Mouse (Mus musculus) embryonic facial prominence, embryonic 15.5 days (tissue): ENCODE measurements at regions not wholly inside any gene's neighbourhood (a gene's known extent, or its start where the extent isn't known, plus 50 kb on each side); places are given as distances from the start of the nearest gene placed in this dataset.
"Not testable (repeated sequence)": the region's sequence is repeated elsewhere in the genome, so short reads cannot be mapped to it uniquely, and the experiment has no call there.

ENCODE experiments used
- ATAC-seq: fragments of 200-750 bp; cut with Nextera tagmentation; 2 replicates; pipeline ENCODE4 v1.8.0; 2017; ENCODE audit warnings: low read depth, moderate TSS enrichment; ENCODE audit not compliant: insufficient number of reproducible peaks, low FRiP score, low TSS enrichment
- H3K27ac ChIP-seq: fragments of 300-500 bp; sonication (generic); replicated peaks from 2 replicates; pipeline ENCODE4 v1.5.1; 2015; ENCODE audit warnings: mild to moderate bottlenecking, inconsistent platforms
- H3K27me3 ChIP-seq: fragments of 300-500 bp; sonication (generic); 2 replicates; pipeline ENCODE4 v1.6.1; 2015; ENCODE audit warnings: inconsistent platforms
- H3K36me3 ChIP-seq: fragments of 300-500 bp; sonication (generic); 2 replicates; pipeline ENCODE4 v1.6.1; 2015; ENCODE audit warnings: mild to moderate bottlenecking, inconsistent platforms
- H3K4me1 ChIP-seq: fragments of 300-500 bp; sonication (generic); 2 replicates; pipeline ENCODE4 v1.6.1; 2015; ENCODE audit warnings: inconsistent platforms
- H3K4me2 ChIP-seq: fragments of 300-500 bp; sonication (generic); replicated peaks from 2 replicates; pipeline ENCODE4 v1.6.1; 2015; ENCODE audit warnings: mild to moderate bottlenecking, inconsistent platforms
- H3K4me3 ChIP-seq: fragments of 300-500 bp; sonication (generic); replicated peaks from 2 replicates; pipeline ENCODE4 v1.5.1; 2015; ENCODE audit warnings: mild to moderate bottlenecking, inconsistent platforms
- H3K9ac ChIP-seq: fragments of 300-500 bp; sonication (generic); 2 replicates; pipeline ENCODE4 v1.6.1; 2015; ENCODE audit warnings: inconsistent platforms
- H3K9me3 ChIP-seq: fragments of 300-500 bp; sonication (generic); replicated peaks from 2 replicates; pipeline ENCODE4 v1.6.1; 2016; ENCODE audit warnings: inconsistent platforms
- WGBS: fragments of 180-500 bp; shearing (Covaris S2); methylation state at CpG from one replicate; pipeline ENCODE4 v1.1.7; 2015; 5-methylcytosine and 5-hydroxymethylcytosine counted together

DNA sequence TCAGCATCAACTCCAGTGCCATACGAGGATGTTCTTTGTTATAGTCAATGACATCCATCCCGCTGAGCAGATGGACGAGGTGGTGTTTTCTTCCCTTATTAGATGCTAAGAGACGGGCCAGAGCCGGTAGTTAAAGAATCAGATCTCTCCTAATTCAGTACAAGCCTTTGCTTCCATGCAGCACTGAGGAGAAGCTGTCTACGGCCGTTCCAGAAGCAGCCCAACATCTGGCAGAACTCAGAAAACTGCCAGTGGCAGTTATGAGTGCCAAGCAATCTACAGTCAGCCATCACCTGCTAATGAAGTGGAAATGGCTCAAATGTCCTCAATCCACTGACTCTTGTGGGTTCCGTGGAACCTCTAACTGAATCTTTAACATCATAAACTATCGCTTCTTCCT lies 141.3 kb upstream of the Fam3c start:
- no peak overlapping the region for H3K4me2 ChIP-seq
- H3K36me3 ChIP-seq, result no peaks in the 10 kb centered on the region
- H3K27me3 ChIP-seq, result no peaks in the 10 kb centered on the region
- ATAC-seq, result no peak
- no peak overlapping the region for H3K9ac ChIP-seq
- 62% methylated on average over 9 of the region's 9 CpGs for WGBS
- no peak overlapping the region for H3K4me3 ChIP-seq
- H3K4me1 ChIP-seq, result no peaks in the 10 kb centered on the region
- H3K27ac ChIP-seq, result no peak overlapping the region
- H3K9me3 ChIP-seq, result no peaks in the 10 kb centered on the region

DNA sequence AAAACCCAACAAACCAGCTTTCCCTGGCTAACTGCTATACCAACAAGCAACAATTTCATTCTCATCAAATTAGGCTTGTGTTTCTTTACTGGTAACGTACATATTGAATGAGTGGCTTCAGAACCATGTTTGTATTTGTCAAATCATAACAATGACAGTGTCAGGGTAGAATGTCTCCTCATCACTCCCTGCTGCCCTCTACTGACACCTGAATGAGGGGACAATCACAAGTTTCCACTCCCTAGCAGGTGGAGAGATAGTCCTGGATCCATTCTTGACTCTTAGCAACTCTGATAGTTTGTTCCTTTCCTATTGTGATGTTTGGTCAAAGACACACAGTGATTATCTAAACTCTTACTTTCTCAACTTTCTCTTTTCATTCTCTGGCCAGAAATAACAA lies 140.4 kb upstream of the Fam3c start:
- no peaks in the 10 kb centered on the region for H3K9me3 ChIP-seq
- H3K4me3 ChIP-seq, result no peak overlapping the region
- no peak overlapping the region for H3K27ac ChIP-seq
- H3K4me1 ChIP-seq, result no peaks in the 10 kb centered on the region
- no peaks in the 10 kb centered on the region for H3K27me3 ChIP-seq
- WGBS, result 92% methylated on average over 1 of the region's 1 CpGs
- H3K4me2 ChIP-seq, result no peak overlapping the region
- no peaks in the 10 kb centered on the region for H3K36me3 ChIP-seq
- no peak overlapping the region for H3K9ac ChIP-seq
- ATAC-seq, result no peak

DNA sequence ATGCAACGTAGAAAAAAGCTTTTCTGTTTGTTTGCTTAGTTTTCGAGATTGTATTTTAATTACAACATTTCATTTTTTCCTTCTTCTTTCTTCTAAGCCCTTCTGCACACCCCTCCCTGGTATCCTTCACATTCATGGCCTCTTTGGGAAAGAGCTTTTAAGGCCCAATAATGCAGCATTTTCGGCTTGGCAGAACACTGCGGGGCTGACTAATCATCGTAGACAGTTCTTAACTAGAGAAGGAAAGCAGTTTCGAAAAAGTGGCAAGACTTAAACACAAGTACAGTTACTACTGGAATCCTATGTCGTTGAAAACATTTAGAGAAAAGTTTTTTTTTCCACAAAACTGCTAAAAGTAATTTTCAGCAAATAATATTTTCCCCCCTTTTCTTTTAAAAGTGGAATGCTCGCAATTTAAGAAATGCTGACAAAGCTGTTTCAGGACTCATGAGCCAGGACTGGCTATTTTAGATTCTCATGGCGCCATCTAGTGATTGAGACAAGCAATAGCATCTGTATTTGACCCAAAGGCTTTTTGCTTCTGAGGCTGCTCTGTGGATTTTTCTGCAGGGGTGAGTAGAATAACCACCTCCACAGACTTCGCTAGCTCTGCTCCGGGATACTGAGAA lies 137.7 kb upstream of the Fam3c start:
- no peak for ATAC-seq

DNA sequence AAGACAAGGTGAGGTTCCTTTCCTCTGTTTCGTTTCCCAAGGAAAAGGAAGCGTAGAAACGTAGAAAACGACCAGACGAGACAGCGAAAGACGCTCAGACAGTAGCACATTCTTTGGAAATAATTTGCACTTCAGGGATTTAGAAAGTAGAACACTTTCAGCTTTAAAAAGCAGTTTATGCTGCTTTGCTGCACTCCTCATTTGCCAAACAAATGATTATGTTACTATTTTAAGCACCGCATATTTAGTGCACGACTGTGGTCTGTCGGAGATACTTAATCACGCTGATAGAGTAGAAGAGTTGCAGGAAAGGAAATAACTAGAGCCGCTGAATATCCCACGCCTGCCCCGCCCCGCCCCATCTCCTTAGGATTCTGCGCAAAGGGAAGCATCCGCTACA lies 136.9 kb upstream of the Fam3c start:
- H3K4me3 ChIP-seq, result no peak overlapping the region
- WGBS, result 86% methylated on average over 17 of the region's 17 CpGs
- H3K36me3 ChIP-seq, result no peaks in the 10 kb centered on the region
- no peaks in the 10 kb centered on the region for H3K9me3 ChIP-seq
- no peak overlapping the region for H3K9ac ChIP-seq
- H3K27me3 ChIP-seq, result no peaks in the 10 kb centered on the region
- H3K4me1 ChIP-seq, result no peaks in the 10 kb centered on the region
- no peak for ATAC-seq
- H3K4me2 ChIP-seq, result no peak overlapping the region
- H3K27ac ChIP-seq, result no peak overlapping the region

More for the DNA sequence above, 137.7 kb upstream of the Fam3c start:
- Histone ChIP-seq H3K4me1 (no peaks in the 10 kb centered on the region), H3K4me2 (no peak overlapping the region), H3K27me3 (no peaks in the 10 kb centered on the region), H3K36me3 (no peaks in the 10 kb centered on the region), H3K9me3 (no peaks in the 10 kb centered on the region), H3K4me3 (no peak overlapping the region), H3K9ac (no peak overlapping the region), H3K27ac (no peak overlapping the region)
- 37% methylated on average over 11 of the region's 11 CpGs for WGBS

DNA sequence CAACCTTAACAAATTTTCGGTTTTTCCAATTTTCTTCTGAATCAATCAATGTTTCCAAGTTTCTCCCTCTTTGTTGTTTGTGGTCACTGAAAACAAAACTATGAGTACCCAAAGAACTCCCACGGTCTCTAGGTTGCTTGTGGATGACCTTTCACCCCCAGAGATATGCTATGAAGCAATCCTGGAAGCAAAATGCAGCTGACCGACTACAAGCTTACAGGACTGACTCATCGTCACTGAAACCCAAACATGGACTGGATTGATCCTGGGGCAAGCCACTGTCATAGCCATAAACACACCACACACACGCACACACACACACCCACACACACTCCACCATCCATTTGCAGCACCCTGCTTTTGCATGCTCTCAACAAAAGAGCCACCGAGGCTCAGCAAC lies 134.7 kb upstream of the Fam3c start:
- no peak for ATAC-seq
- Histone ChIP-seq H3K4me2 (no peak overlapping the region), H3K27ac (no peak overlapping the region), H3K9ac (no peak overlapping the region), H3K4me3 (no peak overlapping the region), H3K27me3 (no peaks in the 10 kb centered on the region), H3K4me1 (no peaks in the 10 kb centered on the region), H3K36me3 (no peaks in the 10 kb centered on the region), H3K9me3 (no peaks in the 10 kb centered on the region)
- 88% methylated on average over 6 of the region's 6 CpGs for WGBS

DNA sequence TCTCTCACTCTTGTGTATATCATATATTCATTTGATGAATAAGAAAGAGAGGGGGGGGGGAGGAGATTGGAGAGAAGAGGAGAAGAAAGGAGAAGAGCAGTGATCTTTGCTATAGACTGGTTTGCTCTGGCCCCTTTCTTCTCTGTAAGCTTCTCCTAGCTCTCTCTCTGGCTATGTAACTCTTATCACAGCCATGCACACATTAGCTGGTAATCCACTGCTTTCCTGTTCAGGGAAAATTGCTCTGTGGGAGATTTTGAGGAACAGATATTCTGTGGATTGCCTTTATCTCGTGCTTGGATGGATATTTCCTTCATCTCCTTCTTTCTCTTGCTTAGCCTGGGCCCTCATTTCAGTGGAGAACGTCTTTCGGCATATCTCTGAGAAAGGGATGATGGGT lies 131.4 kb upstream of the Fam3c start:
- WGBS, result 84% methylated on average over 3 of the region's 3 CpGs
- ATAC-seq, result no peak
- H3K27me3 ChIP-seq, result no peaks in the 10 kb centered on the region
- no peak overlapping the region for H3K4me3 ChIP-seq
- H3K27ac ChIP-seq, result no peak overlapping the region
- no peaks in the 10 kb centered on the region for H3K4me1 ChIP-seq
- no peak overlapping the region for H3K9ac ChIP-seq
- no peaks in the 10 kb centered on the region for H3K9me3 ChIP-seq
- no peaks in the 10 kb centered on the region for H3K36me3 ChIP-seq
- H3K4me2 ChIP-seq, result no peak overlapping the region

DNA sequence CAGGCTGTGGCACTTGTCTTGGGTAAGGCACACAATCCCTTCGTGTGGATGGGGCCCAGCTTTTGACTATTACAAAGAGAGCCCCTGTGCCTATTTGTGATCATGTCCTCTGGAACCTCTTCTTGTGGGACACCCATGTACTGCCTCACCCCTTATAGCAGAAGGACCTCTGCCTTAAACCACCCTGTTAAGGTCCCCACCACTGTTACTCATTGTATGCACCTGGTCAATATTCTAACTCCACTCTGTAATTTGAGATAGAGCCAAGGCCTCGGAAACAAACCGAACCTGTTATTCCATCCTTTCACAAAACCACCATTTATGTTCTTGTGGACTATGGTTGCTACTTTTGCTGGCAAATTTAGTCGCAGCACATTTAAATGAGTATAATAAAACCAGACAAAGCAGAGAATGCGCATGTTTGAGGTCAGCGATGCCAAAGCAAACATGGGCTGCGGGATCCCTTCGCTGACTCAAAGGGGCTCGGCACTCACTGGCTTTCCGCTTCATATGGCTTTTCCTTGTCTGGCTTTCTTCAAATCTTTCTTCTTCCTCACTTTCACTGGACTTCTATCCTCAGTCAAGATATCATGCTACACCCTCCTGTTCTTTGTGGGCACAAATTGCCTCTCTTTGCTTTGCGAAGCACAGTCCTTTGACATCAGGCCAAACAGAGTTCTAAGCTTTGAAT lies 129.9 kb upstream of the Fam3c start:
- no peaks in the 10 kb centered on the region for H3K9me3 ChIP-seq
- ATAC-seq, result no peak
- no peak overlapping the region for H3K4me2 ChIP-seq
- no peaks in the 10 kb centered on the region for H3K36me3 ChIP-seq
- no peaks in the 10 kb centered on the region for H3K4me1 ChIP-seq
- no peak overlapping the region for H3K27ac ChIP-seq
- H3K9ac ChIP-seq, result no peak overlapping the region
- WGBS, result 68% methylated on average over 11 of the region's 11 CpGs
- H3K27me3 ChIP-seq, result no peaks in the 10 kb centered on the region
- H3K4me3 ChIP-seq, result no peak overlapping the region

DNA sequence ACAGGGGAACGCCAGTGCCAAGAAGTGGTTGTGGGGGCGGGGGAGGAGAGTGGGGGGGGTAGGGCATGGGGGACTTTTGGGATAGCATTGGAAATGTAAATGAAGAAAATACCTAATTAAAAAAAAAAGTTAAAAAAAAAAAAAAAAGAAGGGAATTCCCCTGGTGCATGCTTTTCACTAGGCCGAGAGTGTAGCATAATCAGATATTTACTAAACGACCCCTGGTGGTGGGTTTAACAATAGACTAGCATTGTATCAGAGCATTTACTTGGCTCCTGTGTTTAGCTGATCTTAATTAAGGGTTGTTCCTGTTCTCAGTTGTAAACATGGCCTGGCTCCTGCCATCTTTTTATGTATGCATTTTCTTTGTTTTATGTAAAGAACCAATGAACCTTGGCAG lies 126.2 kb upstream of the Fam3c start:
- H3K36me3 ChIP-seq, H3K9ac ChIP-seq, H3K4me2 ChIP-seq, H3K27me3 ChIP-seq, H3K9me3 ChIP-seq, H3K4me1 ChIP-seq, H3K4me3 ChIP-seq, H3K27ac ChIP-seq, ATAC-seq: not testable (repeated sequence)
- 86% methylated on average over 4 of the region's 4 CpGs for WGBS

DNA sequence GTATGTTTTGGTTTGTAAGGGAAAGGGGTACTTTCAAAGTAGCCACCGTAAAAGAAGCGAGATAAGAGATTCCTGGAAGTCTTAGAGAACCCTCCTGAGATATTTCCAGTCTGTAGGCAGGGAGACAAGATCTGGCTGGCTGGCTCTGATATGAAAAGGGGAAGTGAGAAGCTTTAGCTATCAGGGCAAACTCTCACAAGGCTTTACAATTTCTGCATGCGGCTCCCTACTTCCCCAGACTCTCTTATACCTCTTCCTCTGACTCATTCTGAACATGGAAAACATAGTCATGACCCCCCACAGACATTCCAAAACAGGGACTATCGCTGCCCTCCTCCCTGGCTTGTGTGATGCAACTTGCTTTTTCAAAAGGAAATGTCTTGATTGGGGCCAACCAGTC lies 118.6 kb upstream of the Fam3c start:
- Histone ChIP-seq H3K9me3 (no peaks in the 10 kb centered on the region), H3K4me1 (no peaks in the 10 kb centered on the region), H3K36me3 (no peaks in the 10 kb centered on the region), H3K4me3 (no peak overlapping the region), H3K9ac (no peak overlapping the region), H3K4me2 (no peak overlapping the region), H3K27ac (no peak overlapping the region), H3K27me3 (no peaks in the 10 kb centered on the region)
- 79% methylated on average over 4 of the region's 4 CpGs for WGBS
- ATAC-seq, result no peak

DNA sequence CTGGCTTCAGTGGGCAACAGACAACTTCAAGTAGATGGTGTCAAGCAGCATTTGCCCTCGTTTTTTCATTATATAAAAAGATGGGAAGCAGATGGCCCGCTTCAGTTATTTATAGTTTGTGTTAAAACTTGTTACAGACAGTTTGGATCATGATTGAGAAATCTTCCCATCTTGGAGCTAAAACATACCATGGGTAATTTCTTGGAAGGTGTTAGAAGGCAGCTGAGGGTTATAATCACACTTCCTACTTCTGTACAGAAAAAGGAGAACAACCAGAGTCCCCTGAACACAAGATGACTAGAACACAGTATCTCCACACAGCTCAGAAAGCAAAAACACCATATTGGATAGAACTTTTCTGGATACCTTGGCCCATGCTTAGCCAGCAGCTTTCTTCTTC lies 118.0 kb upstream of the Fam3c start:
- no peaks in the 10 kb centered on the region for H3K9me3 ChIP-seq
- H3K4me3 ChIP-seq, result no peak overlapping the region
- WGBS, result 58% methylated on average over 2 of the region's 2 CpGs
- no peaks in the 10 kb centered on the region for H3K36me3 ChIP-seq
- no peak overlapping the region for H3K27ac ChIP-seq
- H3K4me2 ChIP-seq, result no peak overlapping the region
- no peaks in the 10 kb centered on the region for H3K4me1 ChIP-seq
- no peak for ATAC-seq
- H3K27me3 ChIP-seq, result no peaks in the 10 kb centered on the region
- no peak overlapping the region for H3K9ac ChIP-seq

DNA sequence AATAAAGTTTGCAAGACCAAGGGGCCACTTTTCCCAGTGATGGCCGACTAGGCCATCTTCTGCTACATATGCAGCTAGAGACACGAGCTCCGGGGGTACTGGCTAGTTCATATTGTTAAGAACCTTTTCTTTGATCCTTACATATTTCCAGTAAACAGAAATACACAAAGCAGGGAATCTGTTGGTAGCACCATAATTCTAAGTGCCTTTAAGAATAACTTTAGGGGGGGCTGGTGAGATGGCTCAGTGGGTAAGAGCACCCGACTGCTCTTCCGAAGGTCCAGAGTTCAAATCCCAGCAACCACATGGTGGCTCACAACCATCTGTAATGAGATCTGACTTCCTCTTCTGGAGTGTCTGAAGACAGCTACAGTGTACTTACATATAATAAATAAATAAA lies 116.4 kb upstream of the Fam3c start:
- ATAC-seq, result not testable (repeated sequence)
- WGBS, result 86% methylated on average over 5 of the region's 5 CpGs

DNA sequence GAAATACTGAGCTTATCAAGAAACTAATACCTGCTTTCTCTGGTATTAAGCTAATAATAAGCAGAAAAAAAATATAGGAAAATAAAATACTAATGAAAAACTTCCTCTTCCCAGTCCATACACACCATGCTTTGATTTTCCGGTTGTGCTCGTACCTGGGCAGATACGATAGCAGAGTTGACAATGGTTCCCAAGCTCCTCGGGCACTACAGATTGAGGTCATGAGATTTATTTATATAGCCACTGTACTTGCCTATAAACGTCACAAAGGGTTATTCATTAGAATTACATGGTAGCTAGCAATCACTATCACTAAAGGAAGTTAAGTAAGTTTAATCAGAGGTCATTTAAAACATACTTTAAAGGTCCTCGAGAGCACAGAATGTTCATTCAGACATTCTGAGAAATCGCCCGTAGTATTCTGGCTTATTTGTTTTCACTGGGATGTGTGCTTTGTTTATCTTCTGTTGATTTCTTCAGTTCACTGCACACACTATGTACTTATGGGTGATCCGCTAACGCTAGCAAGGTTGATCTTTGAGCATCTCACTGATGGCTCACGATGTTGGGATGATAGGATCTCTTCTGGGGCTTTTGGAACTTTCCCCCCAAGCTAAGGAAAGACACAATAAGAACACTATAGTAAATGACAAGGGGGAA lies 111.4 kb upstream of the Fam3c start:
- Histone ChIP-seq H3K4me3 (no peak overlapping the region), H3K9ac (no peak overlapping the region), H3K27me3 (no peaks in the 10 kb centered on the region), H3K27ac (no peak overlapping the region), H3K4me2 (no peak overlapping the region), H3K4me1 (no peaks in the 10 kb centered on the region), H3K9me3 (no peaks in the 10 kb centered on the region), H3K36me3 (no peaks in the 10 kb centered on the region)
- ATAC-seq, result no peak
- WGBS, result 84% methylated on average over 11 of the region's 11 CpGs

More for the DNA sequence above, 116.4 kb upstream of the Fam3c start:
- H3K36me3 ChIP-seq, H3K27me3 ChIP-seq, H3K9me3 ChIP-seq, H3K4me2 ChIP-seq, H3K4me3 ChIP-seq, H3K4me1 ChIP-seq, H3K27ac ChIP-seq, H3K9ac ChIP-seq: not testable (repeated sequence)
